Mouse (Mus musculus): ENCODE measurements around the gene Terb2. TPM values are rescaled to one million over a fixed set of nuclear protein-coding genes. Genes with fewer than 3 reads are reported as not detected.

The Terb2 gene
- total and polyA plus RNA-seq, 3 experiments: not detected

GRCm38 (mm10) chr2:122194509-122194929 is 8.4 kb downstream of the Terb2 start:
- Histone ChIP-seq H3K27ac (ENCODE audit: control insufficient read depth, low read depth, low read length) (no peak overlapping the region), H3K27me3 (ENCODE audit: control insufficient read depth in 1 of 2, insufficient read depth in 2 of 2, low read length in 2 of 2) (no peaks in the 10 kb centered on the region), H3K79me2 (ENCODE audit: control insufficient read depth, insufficient read depth, low read length, poor library complexity) (no peaks in the 10 kb centered on the region), H3K9ac (ENCODE audit: control insufficient read depth, low read depth, low read length, poor library complexity, severe bottlenecking) (no peak overlapping the region), H3K4me3 (ENCODE audit: control insufficient read depth in 1 of 2, insufficient read depth in 1 of 2, low read depth in 2 of 2, low read length in 2 of 2) (no peak overlapping the region), H3K36me3 (ENCODE audit: control insufficient read depth in 1 of 2, insufficient read depth in 2 of 2, low read length in 2 of 2) (peaks cover 0 to 15% of the 10 kb centered on the region in 2 experiments; a peak in 2 of 4 replicates), H3K4me1 (ENCODE audit: control insufficient read depth in 1 of 2, insufficient read depth in 2 of 2, low read length in 2 of 2) (peaks cover 16 to 17% of the 10 kb centered on the region in 2 experiments), H3K9me3 (replicated peaks; ENCODE audit: insufficient read depth, low read length) (no peaks in the 10 kb centered on the region)
- TF ChIP-seq BHLHE40 (IDR thresholded peaks at IDR 0.05; ENCODE audit: borderline replicate concordance, low read depth, low read length): no peak
- TF ChIP-seq MEF2A (IDR thresholded peaks at IDR 0.05; ENCODE audit: extremely low read depth, insufficient replicate concordance, low read depth, low read length, poor library complexity, severe bottlenecking): no peak
- peak; percentile 91 for TF ChIP-seq RAD21 (IDR thresholded peaks at IDR 0.05; ENCODE audit: low read depth, low read length)
- no peak for TF ChIP-seq NRF1 (IDR thresholded peaks at IDR 0.05; ENCODE audit: insufficient read depth, low read depth, low read length, poor library complexity, severe bottlenecking)
- TF ChIP-seq MAZ (IDR thresholded peaks at IDR 0.05; ENCODE audit: low read depth, low read length): no peak
- TF ChIP-seq SMC3 (IDR thresholded peaks at IDR 0.05; ENCODE audit: low read depth, low read length): peak; percentile 92
- no peak for TF ChIP-seq MAX (IDR thresholded peaks at IDR 0.05; ENCODE audit: low read length)
- TF ChIP-seq ZC3H11A (IDR thresholded peaks at IDR 0.05; ENCODE audit: low read depth, low read length): peak; percentile 98
- TF ChIP-seq CHD2 (IDR thresholded peaks at IDR 0.05; ENCODE audit: low read length): no peak
- no peak for TF ChIP-seq MXI1 (IDR thresholded peaks at IDR 0.05; ENCODE audit: low read depth, low read length)
- no peak for TF ChIP-seq TCF12 (IDR thresholded peaks at IDR 0.05; ENCODE audit: low read depth, low read length)
- no peak for TF ChIP-seq TBP (IDR thresholded peaks at IDR 0.05; ENCODE audit: low read depth, low read length)
- TF ChIP-seq ELF1 (IDR thresholded peaks at IDR 0.05; ENCODE audit: low read depth, low read length): no peak
- no peak for TF ChIP-seq ZMIZ1 (IDR thresholded peaks at IDR 0.05; ENCODE audit: low read depth, low read length)
- TF ChIP-seq E2F4 (IDR thresholded peaks at IDR 0.05; ENCODE audit: borderline replicate concordance, low read depth, low read length): no peak
- TF ChIP-seq SIN3A (IDR thresholded peaks at IDR 0.05; ENCODE audit: low read length): peak; percentile 40; the same call in 1 of the 2 replicates
- TF ChIP-seq POLR2AphosphoS5 (IDR thresholded peaks at IDR 0.05; ENCODE audit: borderline replicate concordance, low read depth, low read length): no peak
- no peak for TF ChIP-seq ZNF384 (IDR thresholded peaks at IDR 0.05; ENCODE audit: low read depth, low read length)
- TF ChIP-seq GABPA (IDR thresholded peaks at IDR 0.05; ENCODE audit: low read depth, low read length): no peak
- TF ChIP-seq CTCF (IDR thresholded peaks at IDR 0.05 in 2 of 3, conservative IDR thresholded peaks at IDR 0.05 in 1 of 3; ENCODE audit: control insufficient read depth in 1 of 3, insufficient read depth in 1 of 3, low read depth in 2 of 3, low read length in 3 of 3, poor library complexity in 1 of 3, severe bottlenecking in 1 of 3): peak in 2 of 3 experiments; percentile 45 to 85; a peak in 4 of 6 replicates
- no peak for TF ChIP-seq GATA1 (IDR thresholded peaks at IDR 0.05; ENCODE audit: low read depth, low read length)
- no peak for TF ChIP-seq TAL1 (IDR thresholded peaks at IDR 0.05; ENCODE audit: low read length)
- TF ChIP-seq MYB (IDR thresholded peaks at IDR 0.05; ENCODE audit: low read depth, low read length): no peak
- TF ChIP-seq KAT2A (conservative IDR thresholded peaks at IDR 0.05; ENCODE audit: low read depth, low read length): no peak
- TF ChIP-seq NELFE (IDR thresholded peaks at IDR 0.05; ENCODE audit: low read depth, low read length): no peak
- no peak for TF ChIP-seq ETS1 (IDR thresholded peaks at IDR 0.05; ENCODE audit: low read depth, low read length)
- TF ChIP-seq RCOR1 (IDR thresholded peaks at IDR 0.05; ENCODE audit: low read depth, low read length): no peak
- no peak for TF ChIP-seq ZKSCAN1 (IDR thresholded peaks at IDR 0.05; ENCODE audit: low read depth, low read length)
- TF ChIP-seq USF1 (IDR thresholded peaks at IDR 0.05; ENCODE audit: low read depth, low read length): no peak
- TF ChIP-seq POLR2A (IDR thresholded peaks at IDR 0.05; ENCODE audit: control insufficient read depth in 1 of 2, insufficient read depth in 1 of 2, low read depth in 1 of 2, low read length in 2 of 2, poor library complexity in 1 of 2): no peak
- no peak for TF ChIP-seq USF2 (IDR thresholded peaks at IDR 0.05; ENCODE audit: borderline replicate concordance in 1 of 2, insufficient read depth in 1 of 2, low read depth in 1 of 2, low read length in 2 of 2)
- DNase-seq (ENCODE audit: low read depth, low spot score): peak; percentile 75

All from MEL (cell line).